Mouse (Mus musculus): Measurements from ENCODE around the gene Snx9. TPM values are rescaled to one million over a fixed set of nuclear protein-coding genes. Genes with fewer than 3 reads are reported as not detected.

The Snx9 gene
- polyA plus RNA-seq, 1 experiment from 2014 or later: 37.5 TPM

- ATAC-seq (ENCODE audit: low read depth): no peak
- Histone ChIP-seq H3K4me1 (ENCODE audit: control insufficient read depth, insufficient read depth, low read length) (peaks cover 18% of the 10 kb centered on the region), H3K27ac (replicated peaks; ENCODE audit: low read depth, low read length) (peak overlapping the region; percentile 28; the same call in 1 of the 2 replicates)
Measured at GRCm38 (mm10) chr17:5819105-5819504, 22.0 kb upstream of the Snx9 start.

GRCm38 (mm10) chr17:5819799-5820201 is 21.3 kb upstream of the Snx9 start:
- no peaks in the 10 kb centered on the region for H3K27me3 ChIP-seq (replicated peaks; ENCODE audit: control insufficient read depth, insufficient read depth, low read length)
- H3K9me3 ChIP-seq (ENCODE audit: control insufficient read depth, low read length): no peaks in the 10 kb centered on the region
- H3K36me3 ChIP-seq (ENCODE audit: control insufficient read depth, insufficient read depth, low read length): no peaks in the 10 kb centered on the region
- ATAC-seq (ENCODE audit: low read depth) (peak; percentile 94), DNase-seq (ENCODE audit: low spot score) (peak; percentile 95)
- no peak overlapping the region for H3K4me3 ChIP-seq (ENCODE audit: low read depth, low read length)
- peak overlapping the region; percentile 48; the same call in 1 of the 2 replicates for H3K27ac ChIP-seq (replicated peaks; ENCODE audit: low read depth, low read length)
- no peak overlapping the region for H3K9ac ChIP-seq (ENCODE audit: low read depth, low read length)
- H3K4me2 ChIP-seq (ENCODE audit: low read depth, low read length): peak overlapping the region; percentile 31
- peaks cover 18% of the 10 kb centered on the region for H3K4me1 ChIP-seq (ENCODE audit: control insufficient read depth, insufficient read depth, low read length)
- WGBS: 18% methylated on average over 9 of the region's 9 CpGs

More at GRCm38 (mm10) chr17:5819105-5819504, 22.0 kb upstream of the Snx9 start:
- H3K4me3 ChIP-seq (ENCODE audit: low read depth, low read length): no peak overlapping the region
- H3K27me3 ChIP-seq (replicated peaks; ENCODE audit: control insufficient read depth, insufficient read depth, low read length): no peaks in the 10 kb centered on the region
- no peak overlapping the region for H3K9ac ChIP-seq (ENCODE audit: low read depth, low read length)
- no peaks in the 10 kb centered on the region for H3K9me3 ChIP-seq (ENCODE audit: control insufficient read depth, low read length)
- peak overlapping the region; percentile 31; the same call in 1 of the 2 replicates for H3K4me2 ChIP-seq (ENCODE audit: low read depth, low read length)
- no peak for DNase-seq (ENCODE audit: low spot score)
- H3K36me3 ChIP-seq (ENCODE audit: control insufficient read depth, insufficient read depth, low read length): no peaks in the 10 kb centered on the region
- 61% methylated on average over 6 of the region's 6 CpGs for WGBS

- Histone ChIP-seq H3K4me3 (ENCODE audit: low read depth, low read length) (no peak overlapping the region), H3K27ac (replicated peaks; ENCODE audit: low read depth, low read length) (no peak overlapping the region)
- 72% methylated on average over 2 of the region's 2 CpGs for WGBS
Measured at GRCm38 (mm10) chr17:5822541-5822940, 18.6 kb upstream of the Snx9 start.

GRCm38 (mm10) chr17:5823032-5823431 is 18.1 kb upstream of the Snx9 start:
- Histone ChIP-seq H3K9ac (ENCODE audit: low read depth, low read length) (no peak overlapping the region), H3K36me3 (ENCODE audit: control insufficient read depth, insufficient read depth, low read length) (no peaks in the 10 kb centered on the region), H3K4me1 (ENCODE audit: control insufficient read depth, insufficient read depth, low read length) (peaks cover 14% of the 10 kb centered on the region), H3K9me3 (ENCODE audit: control insufficient read depth, low read length) (no peaks in the 10 kb centered on the region), H3K27ac (replicated peaks; ENCODE audit: low read depth, low read length) (no peak overlapping the region), H3K27me3 (replicated peaks; ENCODE audit: control insufficient read depth, insufficient read depth, low read length) (no peaks in the 10 kb centered on the region), H3K4me3 (ENCODE audit: low read depth, low read length) (no peak overlapping the region), H3K4me2 (ENCODE audit: low read depth, low read length) (no peak overlapping the region)
- DNase-seq (ENCODE audit: low spot score) (no peak), ATAC-seq (ENCODE audit: low read depth) (no peak)
- WGBS: 88% methylated on average over 11 of the region's 11 CpGs

More at GRCm38 (mm10) chr17:5822541-5822940, 18.6 kb upstream of the Snx9 start:
- DNase-seq (ENCODE audit: low spot score) (no peak), ATAC-seq (ENCODE audit: low read depth) (no peak)
- Histone ChIP-seq H3K9ac (ENCODE audit: low read depth, low read length) (no peak overlapping the region), H3K4me2 (ENCODE audit: low read depth, low read length) (no peak overlapping the region), H3K27me3 (replicated peaks; ENCODE audit: control insufficient read depth, insufficient read depth, low read length) (no peaks in the 10 kb centered on the region), H3K4me1 (ENCODE audit: control insufficient read depth, insufficient read depth, low read length) (peaks cover 14% of the 10 kb centered on the region), H3K36me3 (ENCODE audit: control insufficient read depth, insufficient read depth, low read length) (no peaks in the 10 kb centered on the region), H3K9me3 (ENCODE audit: control insufficient read depth, low read length) (no peaks in the 10 kb centered on the region)

DNA sequence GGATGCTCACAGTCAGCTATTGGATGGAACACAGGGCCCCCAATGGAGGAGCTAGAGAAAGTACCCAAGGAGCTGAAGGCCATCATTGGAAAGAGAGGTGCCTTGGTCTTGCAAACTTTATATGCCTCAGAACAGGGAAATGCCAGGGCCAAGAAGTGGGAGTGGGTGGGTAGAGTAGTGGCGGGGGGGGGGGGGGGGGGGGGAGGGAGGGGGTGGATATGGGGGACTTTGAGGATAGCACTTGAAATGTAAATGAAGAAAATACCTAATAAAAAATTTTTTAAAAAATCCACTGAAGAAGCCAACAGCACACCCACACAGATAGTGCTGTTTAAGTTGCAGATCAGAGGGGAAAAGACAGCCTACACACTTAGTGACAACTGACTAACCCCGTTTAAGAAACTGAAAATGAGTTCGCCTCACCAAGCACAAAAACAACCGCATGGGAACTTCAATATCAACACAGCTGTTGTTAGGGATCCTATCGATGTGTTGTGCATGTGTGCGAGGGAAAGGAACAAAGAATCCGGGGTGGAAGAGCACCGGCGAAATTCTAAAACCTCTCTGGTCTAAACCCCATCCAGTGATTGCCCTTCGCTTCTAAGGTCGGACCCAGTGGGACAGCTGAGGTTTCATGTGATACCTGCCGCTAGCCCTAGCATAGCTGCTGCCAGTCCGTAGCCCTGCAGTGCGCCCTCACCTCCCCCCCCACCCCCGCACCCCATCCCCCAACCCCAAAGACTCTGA is 13.1 kb upstream of the Snx9 start:
- Histone ChIP-seq H3K36me3 (ENCODE audit: control insufficient read depth, insufficient read depth, low read length) (no peaks in the 10 kb centered on the region), H3K27ac (replicated peaks; ENCODE audit: low read depth, low read length) (no peak overlapping the region), H3K27me3 (replicated peaks; ENCODE audit: control insufficient read depth, insufficient read depth, low read length) (no peaks in the 10 kb centered on the region), H3K4me3 (ENCODE audit: low read depth, low read length) (no peak overlapping the region), H3K9me3 (ENCODE audit: control insufficient read depth, low read length) (no peaks in the 10 kb centered on the region), H3K4me2 (ENCODE audit: low read depth, low read length) (peak overlapping the region; percentile 38), H3K9ac (ENCODE audit: low read depth, low read length) (no peak overlapping the region), H3K4me1 (ENCODE audit: control insufficient read depth, insufficient read depth, low read length) (no peaks in the 10 kb centered on the region)
- 10% methylated on average over 13 of the region's 15 CpGs for WGBS
- DNase-seq (ENCODE audit: low spot score): peak; percentile 34
- ATAC-seq (ENCODE audit: low read depth): 0 out of 2 replicates have a peak, but pooled peaks have one; percentile 53

DNA sequence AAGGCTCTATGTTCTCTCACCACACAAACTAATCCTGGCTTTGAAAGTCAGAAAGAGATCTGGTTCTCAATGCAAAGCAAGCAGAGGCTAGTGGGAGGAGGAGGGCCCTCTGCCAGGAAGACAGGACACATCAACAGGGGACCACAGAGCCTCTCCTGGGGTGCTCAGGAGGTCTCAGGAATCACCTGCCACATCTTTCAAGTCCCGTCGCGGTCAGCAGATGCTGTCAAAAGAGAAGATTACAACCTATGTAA is 12.6 kb upstream of the Snx9 start:
- Histone ChIP-seq H3K4me3 (ENCODE audit: low read depth, low read length) (no peak overlapping the region), H3K9ac (ENCODE audit: low read depth, low read length) (no peak overlapping the region)
- DNase-seq (ENCODE audit: low spot score): no peak

GRCm38 (mm10) chr17:5828944-5829343 is 12.2 kb upstream of the Snx9 start:
- no peak overlapping the region for H3K4me2 ChIP-seq (ENCODE audit: low read depth, low read length)
- no peaks in the 10 kb centered on the region for H3K27me3 ChIP-seq (replicated peaks; ENCODE audit: control insufficient read depth, insufficient read depth, low read length)
- H3K9me3 ChIP-seq (ENCODE audit: control insufficient read depth, low read length): no peaks in the 10 kb centered on the region
- H3K36me3 ChIP-seq (ENCODE audit: control insufficient read depth, insufficient read depth, low read length): no peaks in the 10 kb centered on the region
- no peak overlapping the region for H3K4me3 ChIP-seq (ENCODE audit: low read depth, low read length)
- H3K27ac ChIP-seq (replicated peaks; ENCODE audit: low read depth, low read length): no peak overlapping the region
- 63% methylated on average over 3 of the region's 3 CpGs for WGBS
- no peak overlapping the region for H3K9ac ChIP-seq (ENCODE audit: low read depth, low read length)
- DNase-seq (ENCODE audit: low spot score) (no peak), ATAC-seq (ENCODE audit: low read depth) (no peak)
- H3K4me1 ChIP-seq (ENCODE audit: control insufficient read depth, insufficient read depth, low read length): no peaks in the 10 kb centered on the region

More for the DNA sequence above, 12.6 kb upstream of the Snx9 start:
- 14% methylated on average over 3 of the region's 3 CpGs for WGBS
- Histone ChIP-seq H3K27ac (replicated peaks; ENCODE audit: low read depth, low read length) (no peak overlapping the region), H3K9me3 (ENCODE audit: control insufficient read depth, low read length) (no peaks in the 10 kb centered on the region), H3K36me3 (ENCODE audit: control insufficient read depth, insufficient read depth, low read length) (no peaks in the 10 kb centered on the region), H3K4me1 (ENCODE audit: control insufficient read depth, insufficient read depth, low read length) (no peaks in the 10 kb centered on the region), H3K4me2 (ENCODE audit: low read depth, low read length) (peak overlapping the region; percentile 38), H3K27me3 (replicated peaks; ENCODE audit: control insufficient read depth, insufficient read depth, low read length) (no peaks in the 10 kb centered on the region)
- no peak for ATAC-seq (ENCODE audit: low read depth)

- Histone ChIP-seq H3K27ac (replicated peaks; ENCODE audit: low read depth, low read length) (no peak overlapping the region), H3K4me2 (ENCODE audit: low read depth, low read length) (no peak overlapping the region), H3K9ac (ENCODE audit: low read depth, low read length) (no peak overlapping the region), H3K27me3 (replicated peaks; ENCODE audit: control insufficient read depth, insufficient read depth, low read length) (no peaks in the 10 kb centered on the region), H3K4me3 (ENCODE audit: low read depth, low read length) (no peak overlapping the region), H3K9me3 (ENCODE audit: control insufficient read depth, low read length) (no peaks in the 10 kb centered on the region), H3K4me1 (ENCODE audit: control insufficient read depth, insufficient read depth, low read length) (no peaks in the 10 kb centered on the region), H3K36me3 (ENCODE audit: control insufficient read depth, insufficient read depth, low read length) (no peaks in the 10 kb centered on the region)
- ATAC-seq (ENCODE audit: low read depth): no peak
- WGBS: 75% methylated on average over 3 of the region's 3 CpGs
- no peak for DNase-seq (ENCODE audit: low spot score)
Measured at GRCm38 (mm10) chr17:5829930-5830329, 11.2 kb upstream of the Snx9 start.

GRCm38 (mm10) chr17:5830382-5830781 is 10.7 kb upstream of the Snx9 start:
- no peaks in the 10 kb centered on the region for H3K4me1 ChIP-seq (ENCODE audit: control insufficient read depth, insufficient read depth, low read length)
- WGBS: 89% methylated on average over 2 of the region's 2 CpGs
- no peak for ATAC-seq (ENCODE audit: low read depth)

More at GRCm38 (mm10) chr17:5830382-5830781, 10.7 kb upstream of the Snx9 start:
- no peak for DNase-seq (ENCODE audit: low spot score)
- Histone ChIP-seq H3K9me3 (ENCODE audit: control insufficient read depth, low read length) (no peaks in the 10 kb centered on the region), H3K36me3 (ENCODE audit: control insufficient read depth, insufficient read depth, low read length) (no peaks in the 10 kb centered on the region), H3K4me2 (ENCODE audit: low read depth, low read length) (no peak overlapping the region), H3K27me3 (replicated peaks; ENCODE audit: control insufficient read depth, insufficient read depth, low read length) (no peaks in the 10 kb centered on the region), H3K27ac (replicated peaks; ENCODE audit: low read depth, low read length) (no peak overlapping the region), H3K9ac (ENCODE audit: low read depth, low read length) (no peak overlapping the region), H3K4me3 (ENCODE audit: low read depth, low read length) (no peak overlapping the region)
